Mouse (Mus musculus): Measurements from ENCODE around the gene Ptov1.

DNA sequence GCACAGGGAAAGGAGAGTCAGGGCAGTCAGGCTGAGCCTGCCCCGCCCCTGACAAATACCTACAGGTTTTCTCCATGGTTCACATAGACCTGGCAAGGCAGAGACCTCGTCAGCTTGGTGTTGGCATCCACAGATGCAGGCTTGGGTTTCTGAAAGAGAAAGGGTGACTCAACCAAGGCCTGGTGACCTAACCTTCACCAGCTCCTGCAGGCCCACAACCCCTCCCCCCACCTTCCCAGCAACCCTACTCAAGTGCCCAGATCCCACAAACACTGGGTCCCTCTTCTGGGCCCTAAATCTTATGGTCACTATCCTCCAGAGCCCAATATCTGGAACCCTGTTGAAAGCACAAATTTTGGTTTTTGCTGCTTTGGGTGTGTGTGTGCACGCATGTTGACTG, 13.4 kb upstream of the Ptov1 start:
- TF ChIP-seq CTCF (IDR thresholded peaks at IDR 0.05; ENCODE audit: extremely low read depth, insufficient read length, insufficient replicate concordance, low read depth, low read length) (no peak), POLR2A (IDR thresholded peaks at IDR 0.05; ENCODE audit: low read depth, low read length) (no peak)
